Mouse (Mus musculus): Measurements from ENCODE around the gene Tor2a.

The Tor2a gene

GRCm38 (mm10) chr2:32761859-32762258, 4.8 kb downstream of the Tor2a start:
- no peak for DNase-seq (ENCODE audit: low read depth, low spot score)

- DNase-seq (ENCODE audit: low read depth, low spot score), result no peak
Observed at GRCm38 (mm10) chr2:32763353-32763752, 6.3 kb downstream of the Tor2a start.

- DNase-seq (ENCODE audit: low read depth, low spot score), result no peak
Observed at GRCm38 (mm10) chr2:32767241-32767640, 10.2 kb downstream of the Tor2a start.

GRCm38 (mm10) chr2:32768661-32769285, 11.7 kb downstream of the Tor2a start:
- no peak for DNase-seq (ENCODE audit: low read depth, low spot score)

GRCm38 (mm10) chr2:32769327-32770085, 12.5 kb downstream of the Tor2a start:
- no peak for DNase-seq (ENCODE audit: low read depth, low spot score)

- DNase-seq (ENCODE audit: low read depth, low spot score), result no peak
Observed at GRCm38 (mm10) chr2:32771886-32772285, 14.9 kb downstream of the Tor2a start.

GRCm38 (mm10) chr2:32772626-32773279, 15.7 kb downstream of the Tor2a start:
- DNase-seq (ENCODE audit: low read depth, low spot score), result no peak

- peak; percentile 88 for DNase-seq (ENCODE audit: low read depth, low spot score)
Observed at GRCm38 (mm10) chr2:32775359-32776074, 18.5 kb downstream of the Tor2a start, which contains the start of the genes Ttc16 and Ptrh1. Gene Ttc16 (minus strand): TSS chr2:32775633. Gene Ptrh1 (plus strand): TSS chr2:32775786.

GRCm38 (mm10) chr2:32776192-32776591, 19.2 kb downstream of the Tor2a start:
- no peak for DNase-seq (ENCODE audit: low read depth, low spot score)

GRCm38 (mm10) chr2:32778081-32778480, 21.0 kb downstream of the Tor2a start:
- DNase-seq (ENCODE audit: low read depth, low spot score), result no peak

- no peak for DNase-seq (ENCODE audit: low read depth, low spot score)
Observed at GRCm38 (mm10) chr2:32779131-32779530, 22.1 kb downstream of the Tor2a start.

- no peak for DNase-seq (ENCODE audit: low read depth, low spot score)
Observed at GRCm38 (mm10) chr2:32779714-32780113, 22.7 kb downstream of the Tor2a start.

GRCm38 (mm10) chr2:32781710-32782109, 24.7 kb downstream of the Tor2a start:
- no peak for DNase-seq (ENCODE audit: low read depth, low spot score)

- no peak for DNase-seq (ENCODE audit: low read depth, low spot score)
Observed at GRCm38 (mm10) chr2:32784048-32784681, 27.1 kb downstream of the Tor2a start, which contains the start of gene Cfap157. Gene Cfap157 (minus strand): TSS chr2:32784428.

GRCm38 (mm10) chr2:32787176-32787575, 30.1 kb downstream of the Tor2a start:
- no peak for DNase-seq (ENCODE audit: low read depth, low spot score)

- DNase-seq (ENCODE audit: low read depth, low spot score), result no peak
Observed at GRCm38 (mm10) chr2:32788581-32788980, 31.5 kb downstream of the Tor2a start.

- no peak for DNase-seq (ENCODE audit: low read depth, low spot score)
Observed at GRCm38 (mm10) chr2:32791297-32791696, 34.3 kb downstream of the Tor2a start.

GRCm38 (mm10) chr2:32795748-32796418, 38.8 kb downstream of the Tor2a start:
- no peak for DNase-seq (ENCODE audit: low read depth, low spot score)

GRCm38 (mm10) chr2:32798251-32798962, 41.4 kb downstream of the Tor2a start:
- DNase-seq (ENCODE audit: low read depth, low spot score), result no peak
